Mouse (Mus musculus): ENCODE results near the gene Lamb2. TPM values are rescaled to one million over a fixed set of nuclear protein-coding genes. Genes with fewer than 3 reads are reported as not detected.

Gene Lamb2
- polyA plus RNA-seq, 2 experiments = 4.3 to 8.3 TPM

DNA sequence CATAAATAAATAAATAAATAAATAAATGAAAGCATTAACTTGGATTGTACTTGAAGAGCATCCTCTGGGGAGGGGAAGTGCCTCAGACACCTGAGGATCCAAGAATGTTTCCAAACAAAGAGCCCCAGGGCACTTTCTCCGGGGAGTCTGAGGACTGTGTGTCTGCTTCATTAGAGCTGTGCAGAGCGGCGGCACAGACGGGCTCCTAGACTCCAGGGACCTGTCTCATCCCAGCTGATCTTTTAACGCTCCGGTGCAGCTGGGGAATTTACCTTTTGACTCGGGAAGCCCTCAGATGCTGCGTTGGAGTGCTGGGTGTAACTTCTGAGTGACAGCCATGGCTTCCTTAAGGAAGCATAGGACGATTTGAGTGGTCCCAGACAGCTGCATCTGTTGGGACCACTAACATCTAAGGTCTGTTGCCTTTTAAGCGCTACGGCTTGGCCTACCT, 18.3 kb upstream of the Lamb2 start, which contains the start of gene Klhdc8b:
Gene Klhdc8b, minus strand, starts transcription at position 401 of the 451 bp plus-strand sequence.
- WGBS (ENCODE audit: insufficient replicate concordance) = 28% methylated on average over 11 of the region's 11 CpGs
- DNase-seq (ENCODE audit: low read depth in 3 of 3, low spot score in 3 of 3) = no peak

DNA sequence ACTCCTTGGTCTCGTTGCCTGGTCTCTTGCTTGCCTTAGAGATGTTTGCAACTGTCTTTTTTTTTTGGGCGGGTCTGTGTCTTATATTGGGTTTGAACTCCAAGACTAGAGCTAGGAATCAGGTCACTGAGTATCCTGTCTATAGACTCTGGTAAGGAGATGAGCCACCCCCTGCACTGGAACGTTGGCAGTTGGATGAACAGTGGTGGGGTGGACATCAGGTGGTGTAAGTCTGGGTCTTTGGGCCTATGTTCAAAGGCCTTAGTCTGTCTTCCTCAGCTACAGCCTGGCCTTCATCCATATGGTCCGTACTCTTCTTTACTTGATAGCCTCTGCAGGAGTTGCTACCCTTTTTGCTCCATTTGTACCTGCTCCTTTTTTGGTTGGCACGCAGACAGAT, 17.9 kb upstream of the Lamb2 start:
- no peak for ATAC-seq (ENCODE audit: insufficient read depth)
- Histone ChIP-seq H3K27me3 (ENCODE audit: control insufficient read depth, insufficient read depth, low read length) (no peaks in the 10 kb centered on the region), H3K4me2 (ENCODE audit: low read depth) (peak overlapping the region; percentile 70), H3K36me3 (replicated peaks; ENCODE audit: control insufficient read depth, insufficient read depth, low read depth) (peaks cover 15% of the 10 kb centered on the region), H3K4me1 (replicated peaks; ENCODE audit: control insufficient read depth in 2 of 2, insufficient read depth in 2 of 2, low read length in 1 of 2) (peaks cover 12 to 20% of the 10 kb centered on the region in 2 experiments), H3K9me3 (ENCODE audit: control insufficient read depth, low read length) (no peaks in the 10 kb centered on the region), H3K27ac (no peak overlapping the region), H3K9ac (replicated peaks) (peak overlapping the region; percentile 82; the same call in 1 of the 2 replicates), H3K4me3 (ENCODE audit: insufficient read depth in 1 of 2, low read depth in 2 of 2, low read length in 2 of 2) (peak overlapping the region; percentile 85 to 96; a peak in 3 of 4 replicates)
- TF ChIP-seq CTCF (IDR thresholded peaks at IDR 0.05; ENCODE audit: low read depth) (no peak), EP300 (IDR thresholded peaks at IDR 0.05; ENCODE audit: low read depth) (no peak)
- no peak for DNase-seq (ENCODE audit: low read depth in 3 of 3, low spot score in 3 of 3)
- 78% methylated on average over 5 of the region's 5 CpGs for WGBS (ENCODE audit: insufficient replicate concordance)

More for the DNA sequence above, 18.3 kb upstream of the Lamb2 start, which contains the start of gene Klhdc8b:
- Histone ChIP-seq H3K4me2 (ENCODE audit: low read depth) (peak within 1 kb of the TSS; percentile 70), H3K4me3 (ENCODE audit: insufficient read depth in 1 of 2, low read depth in 2 of 2, low read length in 2 of 2) (peak within 1 kb of the TSS; percentile 85 to 96), H3K9ac (replicated peaks) (peak within 1 kb of the TSS; percentile 82), H3K27ac (peak within 1 kb of the TSS; percentile 67), H3K27me3 (ENCODE audit: control insufficient read depth, insufficient read depth, low read length) (no peaks in the 10 kb centered on the region), H3K4me1 (replicated peaks; ENCODE audit: control insufficient read depth in 2 of 2, insufficient read depth in 2 of 2, low read length in 1 of 2) (peaks cover 12 to 23% of the 10 kb centered on the region in 2 experiments), H3K9me3 (ENCODE audit: control insufficient read depth, low read length) (no peaks in the 10 kb centered on the region), H3K36me3 (replicated peaks; ENCODE audit: control insufficient read depth, insufficient read depth, low read depth) (peaks cover 15% of the 10 kb centered on the region)
- TF ChIP-seq EP300 (IDR thresholded peaks at IDR 0.05; ENCODE audit: low read depth) (no peak), CTCF (IDR thresholded peaks at IDR 0.05; ENCODE audit: low read depth) (no peak)
- no peak for ATAC-seq (ENCODE audit: insufficient read depth)

DNA sequence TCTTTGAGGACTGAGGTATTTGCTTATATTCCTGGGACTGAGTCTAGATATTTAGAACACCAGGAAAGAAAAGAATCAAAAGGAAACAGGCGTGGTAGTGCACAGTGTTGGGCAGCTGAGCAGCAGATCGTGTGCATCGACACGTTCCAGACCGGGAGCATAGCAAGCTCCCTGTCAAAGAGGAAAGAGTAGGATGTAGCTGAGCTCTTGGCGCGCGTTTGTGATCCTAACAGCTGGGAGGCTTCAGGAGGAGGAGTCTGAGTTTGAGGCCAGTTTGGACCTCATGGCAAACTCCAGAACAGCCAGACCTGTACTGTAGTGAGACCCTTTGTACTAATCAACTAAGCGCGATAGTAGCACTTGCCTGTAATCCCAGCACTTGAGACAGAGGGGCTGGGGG, 17.3 kb upstream of the Lamb2 start:
- DNase-seq (ENCODE audit: low read depth in 3 of 3, low spot score in 3 of 3) (no peak), ATAC-seq (ENCODE audit: insufficient read depth) (no peak)
- Histone ChIP-seq H3K4me3 (ENCODE audit: insufficient read depth in 1 of 2, low read depth in 2 of 2, low read length in 2 of 2) (no peak overlapping the region), H3K36me3 (replicated peaks; ENCODE audit: control insufficient read depth, insufficient read depth, low read depth) (peaks cover 15% of the 10 kb centered on the region), H3K27me3 (ENCODE audit: control insufficient read depth, insufficient read depth, low read length) (no peaks in the 10 kb centered on the region), H3K4me1 (replicated peaks; ENCODE audit: control insufficient read depth in 2 of 2, insufficient read depth in 2 of 2, low read length in 1 of 2) (peaks cover 12 to 20% of the 10 kb centered on the region in 2 experiments), H3K9ac (replicated peaks) (no peak overlapping the region), H3K9me3 (ENCODE audit: control insufficient read depth, low read length) (no peaks in the 10 kb centered on the region), H3K27ac (no peak overlapping the region), H3K4me2 (ENCODE audit: low read depth) (peak overlapping the region; percentile 70; the same call in 1 of the 2 replicates)
- WGBS (ENCODE audit: insufficient replicate concordance) = 76% methylated on average over 10 of the region's 10 CpGs
- no peak for TF ChIP-seq EP300 (IDR thresholded peaks at IDR 0.05; ENCODE audit: low read depth)
- no peak for TF ChIP-seq CTCF (IDR thresholded peaks at IDR 0.05; ENCODE audit: low read depth)

DNA sequence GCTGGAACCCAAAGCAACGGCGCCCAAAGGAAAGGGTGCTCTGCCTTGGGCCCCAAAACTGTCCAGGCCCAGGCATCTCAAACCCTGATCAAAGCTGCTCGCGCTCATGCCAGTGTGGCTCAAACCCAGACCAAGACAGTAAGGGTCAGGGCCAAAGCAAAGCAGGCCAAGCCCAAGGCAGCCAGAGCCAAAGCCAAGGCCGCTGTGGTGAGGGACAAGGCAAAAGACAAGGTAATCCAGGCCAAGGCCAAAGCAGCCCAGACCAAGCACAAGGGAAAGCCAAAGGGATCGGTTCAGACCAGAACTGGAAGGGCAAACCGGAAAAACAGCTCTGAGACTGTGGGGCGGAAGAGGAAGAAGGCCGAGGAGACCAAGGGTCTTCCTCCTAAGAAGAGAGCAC, 15.8 kb upstream of the Lamb2 start:
- no peak overlapping the region for H3K9ac ChIP-seq (replicated peaks)
- H3K27me3 ChIP-seq (ENCODE audit: control insufficient read depth, insufficient read depth, low read length) = no peaks in the 10 kb centered on the region
- TF ChIP-seq EP300 (IDR thresholded peaks at IDR 0.05; ENCODE audit: low read depth) (no peak), CTCF (IDR thresholded peaks at IDR 0.05; ENCODE audit: low read depth) (no peak)
- H3K27ac ChIP-seq = no peak overlapping the region
- peaks cover 12% of the 10 kb centered on the region in 2 experiments for H3K4me1 ChIP-seq (replicated peaks; ENCODE audit: control insufficient read depth in 2 of 2, insufficient read depth in 2 of 2, low read length in 1 of 2)
- H3K9me3 ChIP-seq (ENCODE audit: control insufficient read depth, low read length) = no peaks in the 10 kb centered on the region
- no peak overlapping the region for H3K4me3 ChIP-seq (ENCODE audit: insufficient read depth in 1 of 2, low read depth in 2 of 2, low read length in 2 of 2)
- DNase-seq (ENCODE audit: low read depth in 3 of 3, low spot score in 3 of 3) (no peak), ATAC-seq (ENCODE audit: insufficient read depth) (no peak)
- peaks cover 15% of the 10 kb centered on the region for H3K36me3 ChIP-seq (replicated peaks; ENCODE audit: control insufficient read depth, insufficient read depth, low read depth)
- WGBS (ENCODE audit: insufficient replicate concordance) = 88% methylated on average over 9 of the region's 9 CpGs
- H3K4me2 ChIP-seq (ENCODE audit: low read depth) = no peak overlapping the region

DNA sequence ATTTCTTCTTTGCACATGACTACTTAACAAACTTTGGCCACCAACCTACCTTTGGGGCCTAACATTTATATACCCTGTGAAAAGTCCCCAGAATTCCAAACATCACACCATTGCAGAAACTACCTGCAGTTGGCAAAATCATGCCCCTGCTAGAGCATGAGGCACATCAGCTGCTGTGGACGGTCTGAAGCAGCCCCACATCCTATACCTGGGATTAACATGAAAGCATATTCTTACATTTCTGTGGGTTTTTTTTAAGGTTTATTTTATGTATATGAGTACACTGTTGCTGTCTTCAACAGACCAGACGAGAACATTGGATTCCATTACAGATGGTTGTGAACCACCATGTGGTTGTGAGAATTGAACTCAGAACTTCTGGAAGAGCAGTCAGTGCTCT, 13.3 kb upstream of the Lamb2 start:
- H3K9me3 ChIP-seq (ENCODE audit: control insufficient read depth, low read length) = no peaks in the 10 kb centered on the region
- 65% methylated on average over 2 of the region's 2 CpGs for WGBS (ENCODE audit: insufficient replicate concordance)
- H3K27me3 ChIP-seq (ENCODE audit: control insufficient read depth, insufficient read depth, low read length) = no peaks in the 10 kb centered on the region
- no peak overlapping the region for H3K9ac ChIP-seq (replicated peaks)
- no peak for ATAC-seq (ENCODE audit: insufficient read depth)
- H3K27ac ChIP-seq = no peak overlapping the region
- H3K4me1 ChIP-seq (replicated peaks; ENCODE audit: control insufficient read depth in 2 of 2, insufficient read depth in 2 of 2, low read length in 1 of 2) = peaks cover 7 to 10% of the 10 kb centered on the region in 2 experiments
- H3K36me3 ChIP-seq (replicated peaks; ENCODE audit: control insufficient read depth, insufficient read depth, low read depth) = peaks cover 15% of the 10 kb centered on the region
- no peak overlapping the region for H3K4me2 ChIP-seq (ENCODE audit: low read depth)
- H3K4me3 ChIP-seq (ENCODE audit: insufficient read depth in 1 of 2, low read depth in 2 of 2, low read length in 2 of 2) = no peak overlapping the region
- no peak for DNase-seq (ENCODE audit: low read depth in 3 of 3, low spot score in 3 of 3)
- no peak for TF ChIP-seq CTCF (IDR thresholded peaks at IDR 0.05; ENCODE audit: low read depth)
- TF ChIP-seq EP300 (IDR thresholded peaks at IDR 0.05; ENCODE audit: low read depth) = no peak
